Mouse (Mus musculus): ENCODE results near the gene Wipi1. TPM values are rescaled to one million over a fixed set of nuclear protein-coding genes. Genes with fewer than 3 reads are reported as not detected.
"Not testable (repeated sequence)": the region's sequence is repeated elsewhere in the genome, so short reads cannot be mapped to it uniquely, and the experiment has no call there.

Gene Wipi1
- polyA plus RNA-seq, 1 experiment from 2014 or later, result 46.4 TPM

DNA sequence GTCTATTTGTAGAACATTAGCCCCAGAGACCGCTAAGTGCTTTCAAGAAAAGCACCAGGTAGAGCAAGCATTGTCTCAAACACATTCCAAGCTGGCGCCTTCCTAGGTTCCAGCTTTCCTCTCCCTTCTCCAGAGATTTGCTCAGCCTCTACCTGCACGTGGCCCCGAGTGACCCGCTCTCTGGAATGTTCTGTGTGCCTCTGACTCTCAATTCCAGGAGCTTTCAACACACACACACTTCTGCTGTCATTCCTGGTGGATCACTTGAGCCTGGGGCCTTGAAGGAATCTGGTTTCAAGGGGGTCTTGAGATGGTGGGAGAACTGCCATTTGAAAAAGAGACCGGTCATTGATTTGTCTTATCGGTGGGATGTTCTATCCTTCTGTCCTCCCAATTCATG, 11.5 kb upstream of the Wipi1 start:
- Histone ChIP-seq H3K9me3 (ENCODE audit: control insufficient read depth, low read length) (no peaks in the 10 kb centered on the region), H3K9ac (ENCODE audit: low read length) (no peak overlapping the region), H3K27ac (ENCODE audit: low read length) (no peak overlapping the region), H3K4me2 (ENCODE audit: low read depth, low read length) (no peak overlapping the region), H3K4me1 (replicated peaks; ENCODE audit: control insufficient read depth, insufficient read depth, low read length) (peaks cover 12% of the 10 kb centered on the region), H3K4me3 (ENCODE audit: low read length) (no peak overlapping the region), H3K36me3 (ENCODE audit: control insufficient read depth, insufficient read depth, low read length) (no peaks in the 10 kb centered on the region), H3K27me3 (ENCODE audit: control insufficient read depth, insufficient read depth, low read depth, low read length) (no peaks in the 10 kb centered on the region)
- WGBS, result 65% methylated on average over 7 of the region's 7 CpGs
- no peak for ATAC-seq (ENCODE audit: low read depth)

DNA sequence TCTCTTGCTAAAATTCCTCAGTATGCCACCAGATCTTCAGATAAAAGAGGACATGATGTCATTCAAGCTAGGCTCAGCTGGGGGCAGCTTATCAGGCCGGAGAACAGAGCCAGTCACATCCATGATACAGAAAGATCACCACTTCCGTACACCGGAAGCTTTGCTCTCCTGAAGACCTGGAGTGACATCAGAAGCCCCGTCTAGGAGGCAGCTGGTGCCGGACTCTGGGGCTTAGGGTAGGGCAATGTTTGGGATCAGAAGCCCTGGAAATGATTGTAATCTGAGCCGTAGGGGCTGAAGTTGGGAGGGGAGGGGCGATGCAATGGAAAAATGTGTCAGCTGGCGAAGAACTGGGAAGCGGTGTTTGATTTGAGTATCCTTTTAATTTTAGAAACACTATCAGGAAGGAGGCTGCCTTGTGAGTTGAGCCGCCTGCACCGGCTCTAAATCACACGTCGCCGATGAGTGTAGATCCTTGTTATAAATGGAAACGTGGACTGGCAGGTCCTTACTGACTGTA, 10.8 kb upstream of the Wipi1 start:
- no peaks in the 10 kb centered on the region for H3K36me3 ChIP-seq (ENCODE audit: control insufficient read depth, insufficient read depth, low read length)
- H3K9ac ChIP-seq (ENCODE audit: low read length), result peak overlapping the region; percentile 44
- WGBS, result 2% methylated on average over 15 of the region's 15 CpGs
- peaks cover 12% of the 10 kb centered on the region for H3K4me1 ChIP-seq (replicated peaks; ENCODE audit: control insufficient read depth, insufficient read depth, low read length)
- peak; percentile 66 for ATAC-seq (ENCODE audit: low read depth)
- H3K4me3 ChIP-seq (ENCODE audit: low read length), result peak overlapping the region; percentile 34
- H3K27ac ChIP-seq (ENCODE audit: low read length), result no peak overlapping the region
- peak overlapping the region; percentile 57 for H3K4me2 ChIP-seq (ENCODE audit: low read depth, low read length)
- H3K27me3 ChIP-seq (ENCODE audit: control insufficient read depth, insufficient read depth, low read depth, low read length), result no peaks in the 10 kb centered on the region
- H3K9me3 ChIP-seq (ENCODE audit: control insufficient read depth, low read length), result no peaks in the 10 kb centered on the region

DNA sequence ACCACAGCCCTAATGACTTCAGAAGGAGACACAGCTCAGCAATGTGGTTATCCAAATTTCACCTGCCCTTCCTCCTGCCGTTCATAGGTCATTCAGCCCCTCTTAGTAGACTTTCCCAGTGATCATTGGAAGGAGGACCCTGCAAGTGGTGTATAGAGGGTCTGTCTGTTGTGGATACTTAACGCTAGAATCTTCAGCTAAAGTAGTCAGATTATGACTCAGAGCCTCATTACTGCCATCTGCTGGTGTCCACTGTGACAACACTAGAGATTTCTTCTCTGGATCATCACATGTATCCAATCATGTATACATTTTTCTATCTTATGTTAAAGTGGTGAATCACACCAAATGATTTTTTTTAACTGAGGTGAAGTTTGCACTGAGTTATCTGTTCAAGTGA, 9.4 kb upstream of the Wipi1 start:
- no peak for ATAC-seq (ENCODE audit: low read depth)
- Histone ChIP-seq H3K9me3 (ENCODE audit: control insufficient read depth, low read length) (no peaks in the 10 kb centered on the region), H3K9ac (ENCODE audit: low read length) (no peak overlapping the region), H3K4me2 (ENCODE audit: low read depth, low read length) (no peak overlapping the region), H3K27me3 (ENCODE audit: control insufficient read depth, insufficient read depth, low read depth, low read length) (no peaks in the 10 kb centered on the region), H3K36me3 (ENCODE audit: control insufficient read depth, insufficient read depth, low read length) (no peaks in the 10 kb centered on the region), H3K27ac (ENCODE audit: low read length) (no peak overlapping the region), H3K4me1 (replicated peaks; ENCODE audit: control insufficient read depth, insufficient read depth, low read length) (peaks cover 15% of the 10 kb centered on the region), H3K4me3 (ENCODE audit: low read length) (no peak overlapping the region)
- WGBS, result 4% methylated on average over 2 of the region's 2 CpGs

DNA sequence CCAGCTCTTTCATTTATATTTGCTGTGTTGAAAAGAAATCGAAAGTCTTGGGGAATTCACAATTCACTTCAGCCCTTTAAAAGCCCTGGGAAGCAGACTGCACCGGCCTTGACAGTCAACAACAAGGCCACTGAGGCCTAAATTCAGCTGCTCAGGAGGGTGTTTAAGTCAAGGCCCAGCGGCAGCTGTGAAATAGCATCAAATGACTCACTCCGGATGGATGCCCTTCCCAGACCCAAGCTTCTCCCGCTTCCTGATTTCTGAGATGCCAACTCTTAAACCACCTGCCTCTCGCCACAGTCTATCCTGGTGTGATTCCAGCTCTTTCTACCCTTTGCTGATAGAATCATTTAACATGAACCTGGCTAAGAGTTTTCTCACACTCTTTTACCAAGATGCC, 8.6 kb upstream of the Wipi1 start:
- no peaks in the 10 kb centered on the region for H3K27me3 ChIP-seq (ENCODE audit: control insufficient read depth, insufficient read depth, low read depth, low read length)
- 85% methylated on average over 6 of the region's 6 CpGs for WGBS
- ATAC-seq (ENCODE audit: low read depth), result no peak
- no peak overlapping the region for H3K4me2 ChIP-seq (ENCODE audit: low read depth, low read length)
- H3K9me3 ChIP-seq (ENCODE audit: control insufficient read depth, low read length), result no peaks in the 10 kb centered on the region
- no peak overlapping the region for H3K27ac ChIP-seq (ENCODE audit: low read length)
- peaks cover 15% of the 10 kb centered on the region for H3K4me1 ChIP-seq (replicated peaks; ENCODE audit: control insufficient read depth, insufficient read depth, low read length)
- H3K36me3 ChIP-seq (ENCODE audit: control insufficient read depth, insufficient read depth, low read length), result no peaks in the 10 kb centered on the region
- H3K9ac ChIP-seq (ENCODE audit: low read length), result no peak overlapping the region
- no peak overlapping the region for H3K4me3 ChIP-seq (ENCODE audit: low read length)

DNA sequence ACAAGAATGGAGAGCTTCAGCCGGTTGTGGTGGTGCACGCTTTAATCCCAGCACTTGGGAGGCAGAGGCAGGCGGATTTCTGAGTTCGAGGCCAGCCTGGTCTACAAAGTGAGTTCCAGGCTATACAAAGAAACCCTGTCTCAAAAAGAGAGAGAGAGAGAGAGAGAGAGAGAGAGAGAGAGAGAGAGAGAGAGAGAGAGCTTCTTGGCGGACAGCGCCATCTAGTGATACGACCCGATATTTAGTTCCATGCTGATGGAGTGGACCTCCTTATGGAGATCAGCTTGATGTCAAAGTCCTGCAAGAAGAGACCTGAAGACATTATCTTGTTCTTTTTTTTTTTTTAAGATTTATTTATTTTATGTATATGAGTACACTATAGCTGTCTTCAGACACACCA, 7.3 kb upstream of the Wipi1 start:
- not testable (repeated sequence) for H3K9ac ChIP-seq (ENCODE audit: low read length); H3K4me3 ChIP-seq (ENCODE audit: low read length); H3K36me3 ChIP-seq (ENCODE audit: control insufficient read depth, insufficient read depth, low read length); H3K4me2 ChIP-seq (ENCODE audit: low read depth, low read length); H3K27ac ChIP-seq (ENCODE audit: low read length); ATAC-seq (ENCODE audit: low read depth); H3K27me3 ChIP-seq (ENCODE audit: control insufficient read depth, insufficient read depth, low read depth, low read length); H3K9me3 ChIP-seq (ENCODE audit: control insufficient read depth, low read length)
- WGBS, result 40% methylated on average over 8 of the region's 8 CpGs
- H3K4me1 ChIP-seq (replicated peaks; ENCODE audit: control insufficient read depth, insufficient read depth, low read length), result peaks cover 15% of the 10 kb centered on the region

DNA sequence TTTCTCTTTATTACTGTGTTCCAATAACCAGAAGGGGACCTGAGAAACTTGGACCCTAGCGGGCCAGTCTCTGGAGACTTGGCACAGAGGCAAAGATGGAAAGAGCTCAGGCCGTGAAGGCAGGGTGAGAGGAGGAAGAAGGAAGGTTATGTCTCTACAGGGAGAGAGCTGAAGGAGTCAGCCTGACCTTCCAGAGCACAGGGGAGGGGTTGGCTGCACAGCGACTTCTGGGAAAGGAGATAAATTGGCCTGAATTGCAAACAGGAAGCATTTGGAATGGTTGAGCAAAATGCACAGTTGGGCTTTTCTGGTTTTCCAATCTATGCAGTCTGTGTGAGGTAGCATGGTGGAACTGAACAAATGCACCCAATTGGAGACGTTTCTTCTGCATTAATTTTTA, 5.0 kb upstream of the Wipi1 start:
- H3K4me2 ChIP-seq (ENCODE audit: low read depth, low read length), result no peak overlapping the region
- peaks cover 10% of the 10 kb centered on the region; the same call in 1 of the 2 replicates for H3K4me1 ChIP-seq (replicated peaks; ENCODE audit: control insufficient read depth, insufficient read depth, low read length)
- peak overlapping the region; percentile 48; the same call in 1 of the 2 replicates for H3K27ac ChIP-seq (ENCODE audit: low read length)
- 32% methylated on average over 4 of the region's 4 CpGs for WGBS
- no peak overlapping the region for H3K4me3 ChIP-seq (ENCODE audit: low read length)
- no peaks in the 10 kb centered on the region for H3K36me3 ChIP-seq (ENCODE audit: control insufficient read depth, insufficient read depth, low read length)
- H3K27me3 ChIP-seq (ENCODE audit: control insufficient read depth, insufficient read depth, low read depth, low read length), result no peaks in the 10 kb centered on the region
- ATAC-seq (ENCODE audit: low read depth), result no peak
- H3K9me3 ChIP-seq (ENCODE audit: control insufficient read depth, low read length), result no peaks in the 10 kb centered on the region
- H3K9ac ChIP-seq (ENCODE audit: low read length), result no peak overlapping the region

DNA sequence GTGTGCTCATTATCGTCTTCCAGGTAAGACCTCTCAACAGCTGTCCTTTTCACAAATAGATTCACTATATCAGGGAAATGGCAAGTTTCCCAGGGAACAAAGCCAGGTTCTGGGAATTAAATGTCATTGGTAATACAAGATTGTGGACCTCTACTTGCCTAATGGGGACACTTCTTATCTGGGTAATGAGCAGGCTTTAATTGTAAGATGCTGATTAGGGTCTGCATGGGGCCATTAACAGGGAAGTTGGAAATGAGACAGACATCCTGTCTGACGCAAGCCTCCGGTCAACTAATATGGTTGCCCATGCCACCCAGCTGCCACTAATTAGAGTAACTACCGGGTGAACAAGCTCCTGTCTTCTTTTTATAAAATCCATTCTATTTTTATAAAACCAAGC, 4.6 kb upstream of the Wipi1 start:
- peaks cover 10% of the 10 kb centered on the region; the same call in 1 of the 2 replicates for H3K4me1 ChIP-seq (replicated peaks; ENCODE audit: control insufficient read depth, insufficient read depth, low read length)
- no peak overlapping the region for H3K9ac ChIP-seq (ENCODE audit: low read length)
- no peak overlapping the region for H3K4me2 ChIP-seq (ENCODE audit: low read depth, low read length)
- H3K4me3 ChIP-seq (ENCODE audit: low read length), result no peak overlapping the region
- no peaks in the 10 kb centered on the region for H3K9me3 ChIP-seq (ENCODE audit: control insufficient read depth, low read length)
- ATAC-seq (ENCODE audit: low read depth), result no peak
- no peaks in the 10 kb centered on the region for H3K36me3 ChIP-seq (ENCODE audit: control insufficient read depth, insufficient read depth, low read length)
- H3K27me3 ChIP-seq (ENCODE audit: control insufficient read depth, insufficient read depth, low read depth, low read length), result no peaks in the 10 kb centered on the region
- WGBS, result 76% methylated on average over 4 of the region's 4 CpGs
- no peak overlapping the region for H3K27ac ChIP-seq (ENCODE audit: low read length)

DNA sequence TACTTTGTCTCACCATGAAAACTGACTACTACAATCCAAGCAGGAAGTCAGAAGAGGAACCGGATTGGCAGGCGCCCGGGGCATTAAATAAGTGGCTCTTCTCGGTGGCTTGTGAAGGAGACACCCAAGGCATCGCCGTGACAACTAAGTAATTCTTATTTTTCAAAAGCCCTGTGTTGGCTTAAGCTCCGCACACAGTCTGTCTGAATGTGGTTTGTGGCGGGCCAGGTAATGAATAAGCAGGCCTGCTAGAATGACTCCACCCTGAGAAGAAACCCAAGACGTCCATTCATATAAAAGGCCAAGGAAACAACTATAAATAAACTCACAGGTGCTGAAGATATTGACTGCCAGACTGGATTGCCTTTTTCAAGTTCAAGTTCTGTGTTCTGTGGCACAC, 3.5 kb upstream of the Wipi1 start:
- Histone ChIP-seq H3K27ac (ENCODE audit: low read length) (no peak overlapping the region), H3K27me3 (ENCODE audit: control insufficient read depth, insufficient read depth, low read depth, low read length) (no peaks in the 10 kb centered on the region), H3K9me3 (ENCODE audit: control insufficient read depth, low read length) (no peaks in the 10 kb centered on the region), H3K36me3 (ENCODE audit: control insufficient read depth, insufficient read depth, low read length) (no peaks in the 10 kb centered on the region), H3K4me1 (replicated peaks; ENCODE audit: control insufficient read depth, insufficient read depth, low read length) (peaks cover 14% of the 10 kb centered on the region), H3K4me3 (ENCODE audit: low read length) (no peak overlapping the region), H3K4me2 (ENCODE audit: low read depth, low read length) (no peak overlapping the region), H3K9ac (ENCODE audit: low read length) (no peak overlapping the region)
- WGBS, result 44% methylated on average over 9 of the region's 9 CpGs
- no peak for ATAC-seq (ENCODE audit: low read depth)

DNA sequence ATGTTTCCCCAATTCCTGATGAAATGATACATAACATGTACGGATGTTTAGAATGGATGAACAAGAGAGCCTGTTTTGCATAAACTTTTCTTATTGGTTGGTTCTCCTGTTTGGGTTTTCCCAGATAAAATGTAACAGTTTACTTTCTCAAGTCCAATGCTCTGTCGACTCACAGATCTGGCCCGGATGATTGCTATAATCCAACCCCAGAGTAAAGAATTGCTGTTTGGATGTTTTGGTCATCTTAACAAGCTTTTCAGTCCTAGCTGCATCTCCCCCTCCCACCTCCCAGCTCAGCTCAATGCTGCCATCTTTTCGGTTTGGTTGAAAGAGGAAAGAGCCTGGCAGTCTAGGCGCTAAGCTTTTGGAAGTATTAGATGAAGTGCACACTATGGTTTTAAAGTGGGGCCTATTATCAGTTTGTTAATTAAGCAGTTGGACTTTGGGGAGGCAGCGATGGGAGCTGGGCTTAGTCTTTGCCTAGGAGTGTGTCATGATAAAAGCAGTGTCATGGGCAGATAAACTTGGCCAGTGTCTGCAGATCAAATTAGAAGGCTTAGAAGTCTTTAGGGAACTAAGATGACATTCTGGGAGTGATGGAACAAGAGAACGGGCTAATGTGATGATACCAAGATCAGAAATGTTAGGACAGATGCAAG, 1.2 kb upstream of the Wipi1 start:
- Histone ChIP-seq H3K36me3 (ENCODE audit: control insufficient read depth, insufficient read depth, low read length) (no peaks in the 10 kb centered on the region), H3K4me3 (ENCODE audit: low read length) (no peak overlapping the region), H3K9ac (ENCODE audit: low read length) (no peak overlapping the region), H3K9me3 (ENCODE audit: control insufficient read depth, low read length) (no peaks in the 10 kb centered on the region), H3K4me2 (ENCODE audit: low read depth, low read length) (no peak overlapping the region), H3K27ac (ENCODE audit: low read length) (no peak overlapping the region), H3K27me3 (ENCODE audit: control insufficient read depth, insufficient read depth, low read depth, low read length) (no peaks in the 10 kb centered on the region), H3K4me1 (replicated peaks; ENCODE audit: control insufficient read depth, insufficient read depth, low read length) (peaks cover 25% of the 10 kb centered on the region)
- 56% methylated on average over 7 of the region's 7 CpGs for WGBS
- no peak for ATAC-seq (ENCODE audit: low read depth)

All from lung, embryonic 16.5 days (tissue).